Mouse (Mus musculus) brain, embryonic 14.5 days (tissue): ENCODE measurements at regions not wholly inside any gene's neighbourhood (a gene's known extent, or its start where the extent isn't known, plus 50 kb on each side); places are given as distances from the start of the nearest gene placed in this dataset.

Experiments used
- CTCF ChIP-seq: fragments of 200-500 bp; IDR thresholded peaks from 2 replicates; pipeline ENCODE4 v1.5.1; 2012; ENCODE audit warnings: inconsistent platforms, mild to moderate bottlenecking, moderate library complexity, borderline replicate concordance; ENCODE audit not compliant: insufficient read depth, insufficient read length; ENCODE audit errors: extremely low read depth
- POLR2A ChIP-seq: fragments of 200-500 bp; IDR thresholded peaks from 2 replicates; pipeline ENCODE4 v1.6.1; 2012; ENCODE audit warnings: mild to moderate bottlenecking, inconsistent platforms, borderline replicate concordance; ENCODE audit not compliant: poor library complexity, insufficient read depth, insufficient read length, severe bottlenecking; ENCODE audit errors: extremely low read depth

DNA sequence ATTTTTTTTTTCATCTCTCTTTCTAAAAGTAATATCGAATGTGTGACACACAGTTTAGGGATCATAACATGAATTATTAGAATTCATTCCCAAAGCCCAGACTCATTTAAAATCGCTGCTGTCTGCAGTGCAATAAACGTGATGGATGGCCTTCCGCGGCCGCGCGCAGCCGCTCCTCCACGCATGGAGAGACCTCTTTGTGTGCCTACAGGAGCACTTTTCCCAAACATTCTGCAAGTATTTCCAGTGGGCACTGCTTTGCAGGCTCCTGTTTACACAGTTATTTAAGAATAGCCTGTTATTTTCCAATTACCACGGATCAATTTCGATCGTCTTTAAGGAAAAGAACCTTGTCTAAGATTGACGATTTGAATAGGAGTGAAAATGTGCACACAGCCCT, 115.6 kb downstream of the Akr1d1 start:
- TF ChIP-seq CTCF (no peak), POLR2A (no peak)
